Mouse (Mus musculus) v-Abl transformed pro-B cells (cell line): ENCODE measurements around the gene Nell1.
"Not testable (repeated sequence)": the region's sequence is repeated elsewhere in the genome, so short reads cannot be mapped to it uniquely, and the experiment has no call there.

ENCODE experiments used
- in situ Hi-C, 2 experiments: fragments of 400-800 bp; cut with MboI; formaldehyde crosslinking; loops; one replicate each; pipeline ENCODE4 v1.15.1; 2025; ENCODE audit not compliant: unreplicated experiment in 2 of 2

The Nell1 gene

DNA sequence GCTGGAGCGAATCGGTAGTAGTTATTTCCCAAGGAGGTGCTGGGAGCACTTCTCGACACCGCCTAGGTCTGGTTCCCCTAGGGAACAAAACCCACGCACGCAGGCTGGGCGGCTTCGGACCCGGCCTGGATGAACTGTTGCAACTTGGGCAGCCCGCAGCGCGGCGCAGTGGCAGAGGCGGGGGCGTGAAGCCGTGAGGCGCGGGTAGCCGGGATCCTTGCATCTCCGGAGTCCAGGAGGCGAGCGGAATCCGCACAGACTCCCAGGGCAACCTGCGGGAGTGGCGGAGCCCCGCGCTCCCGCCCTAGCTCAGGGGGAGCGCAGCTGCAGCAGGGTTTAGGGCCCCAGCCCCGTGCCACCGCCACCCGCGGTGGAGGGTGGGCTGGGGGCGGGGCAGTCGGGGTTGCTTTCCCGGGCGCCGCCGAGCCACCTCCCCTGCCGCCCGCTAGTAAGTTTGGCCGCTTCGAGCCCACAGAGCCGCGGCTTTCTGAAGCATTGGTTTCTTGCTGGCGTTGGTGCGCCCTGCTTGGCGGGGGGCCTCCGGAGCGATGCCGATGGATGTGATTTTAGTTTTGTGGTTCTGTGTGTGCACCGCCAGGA lies at the start of gene Nell1:
TSS of gene Nell1 (plus strand) at position 24 of the 600 bp plus-strand sequence.
- in situ Hi-C loops: loop anchor here in 1 of 2 experiments (25.0 kb wide), 1 partner anchor 1637 kb away; the partner anchor contains the start of gene Slc17a6

DNA sequence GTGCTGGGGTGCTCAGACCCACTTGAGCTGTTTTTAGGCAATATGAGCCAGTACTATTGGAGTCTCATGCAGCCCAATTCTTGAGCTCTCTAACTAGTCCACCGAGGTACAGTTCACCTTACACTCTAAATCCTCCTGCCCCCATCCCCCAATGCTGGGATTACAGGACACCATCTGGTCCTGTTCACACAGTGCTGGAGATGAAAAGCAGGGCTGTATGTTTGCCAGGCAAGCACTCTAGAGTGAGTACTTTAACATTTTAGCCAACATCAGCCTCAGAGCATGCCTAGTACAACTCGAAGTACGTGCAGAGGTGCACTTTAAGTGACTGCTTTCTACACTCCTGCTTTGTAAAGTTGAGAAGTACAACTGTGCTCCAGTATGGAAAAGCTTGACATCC lies 46.1 kb upstream of the Nell1 start:
- in situ Hi-C loops: loop anchor here in 1 of 2 experiments (10.0 kb wide), 1 partner anchor 484 kb away; no protein-coding TSS in a partner anchor

DNA sequence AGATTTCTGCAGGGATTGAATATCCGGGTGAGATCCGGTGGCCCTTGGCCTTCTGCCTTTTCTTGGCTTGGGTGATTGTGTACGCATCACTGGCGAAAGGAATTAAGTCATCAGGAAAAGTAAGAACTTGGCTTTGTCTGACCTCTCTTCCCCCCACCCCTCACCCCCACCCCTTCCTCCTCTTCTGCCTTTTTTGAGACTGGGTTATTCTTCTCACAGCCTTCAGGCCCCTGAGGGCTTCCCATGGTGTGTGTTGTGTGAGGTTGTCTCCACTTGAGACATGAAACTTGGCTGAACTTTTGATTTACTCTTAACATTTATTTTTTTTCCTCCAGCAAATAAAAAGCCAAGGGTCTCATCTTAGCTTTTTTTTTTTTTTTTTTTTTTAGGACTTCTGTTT lies 44.7 kb upstream of the Nell1 start:
- in situ Hi-C loops: loop anchor here in 1 of 2 experiments (10.0 kb wide), 1 partner anchor 485 kb away; no protein-coding TSS in a partner anchor

DNA sequence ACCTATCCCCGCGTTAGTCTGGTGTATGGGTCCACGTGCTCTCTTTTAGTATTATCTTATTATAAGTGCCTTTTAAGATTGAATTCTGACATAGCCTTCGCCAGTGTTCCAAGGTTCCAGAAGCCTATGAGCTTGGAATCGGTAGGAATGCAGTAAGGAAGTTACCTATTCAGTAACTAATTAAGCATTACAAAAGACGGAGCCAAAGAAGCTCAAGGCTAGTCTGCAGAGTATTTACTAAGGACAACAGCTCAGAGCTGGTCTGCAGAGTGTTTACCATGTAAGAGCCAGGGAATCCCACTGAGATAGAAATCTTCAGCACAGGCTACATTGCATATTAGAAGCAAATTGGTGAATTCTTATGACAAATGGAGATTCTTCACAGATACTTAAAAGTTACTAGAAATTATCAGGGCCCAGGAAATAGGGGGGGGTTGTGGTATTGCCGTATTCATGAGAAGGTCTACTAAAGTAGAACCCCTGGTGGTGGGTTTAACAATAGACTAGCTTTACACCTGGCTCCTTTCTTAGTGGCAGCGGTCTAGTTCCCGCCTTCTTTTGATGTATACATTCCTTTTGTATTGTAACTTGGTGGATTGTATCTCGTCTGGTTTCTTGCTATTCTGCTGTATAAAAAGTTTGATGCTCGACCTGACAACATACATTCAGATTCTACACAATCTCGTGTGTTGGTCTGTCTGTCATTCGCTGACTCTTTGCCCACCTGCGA lies 41.1 kb upstream of the Nell1 start:
- in situ Hi-C loops: not testable (repeated sequence)

DNA sequence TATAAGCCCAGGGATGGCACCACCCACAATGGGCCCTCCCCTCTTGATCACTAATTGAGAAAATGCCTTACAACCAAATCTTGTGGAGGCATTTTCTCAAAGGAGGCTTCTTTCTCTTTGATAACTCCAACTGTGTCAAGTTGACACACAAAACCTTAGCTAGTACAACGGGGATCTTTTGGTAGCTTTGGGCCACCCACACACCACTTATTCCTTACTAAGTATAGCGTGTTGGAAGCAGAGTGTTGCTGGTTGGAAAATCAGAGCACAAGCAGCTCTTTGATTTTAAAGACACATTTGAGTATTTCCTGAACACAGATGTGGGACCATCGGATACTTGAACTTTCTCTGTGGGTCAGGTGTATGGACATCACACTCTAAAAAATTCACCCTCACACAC lies 37.8 kb upstream of the Nell1 start:
- in situ Hi-C loops: no loop called here

DNA sequence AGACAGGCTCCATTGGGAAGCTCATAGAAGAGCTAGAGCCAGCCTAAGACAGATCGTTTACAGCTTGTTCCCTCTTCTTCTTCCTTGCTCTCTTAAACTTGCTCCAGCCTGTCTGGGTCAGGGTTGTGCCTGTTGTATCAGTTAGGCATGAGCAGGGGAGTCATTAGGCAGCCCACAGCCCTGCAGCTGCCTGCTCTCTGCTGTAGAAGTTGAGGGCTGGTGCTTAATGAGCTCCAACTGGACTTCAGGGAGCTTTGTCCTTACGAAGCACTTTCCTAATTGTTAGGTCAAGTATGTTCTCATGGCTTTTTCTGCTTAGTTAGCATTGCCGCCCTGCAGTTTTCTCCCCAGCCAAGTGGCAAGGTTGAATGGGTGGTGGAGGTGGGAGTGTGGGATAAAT lies 32.6 kb upstream of the Nell1 start:
- in situ Hi-C loops: no loop called here

DNA sequence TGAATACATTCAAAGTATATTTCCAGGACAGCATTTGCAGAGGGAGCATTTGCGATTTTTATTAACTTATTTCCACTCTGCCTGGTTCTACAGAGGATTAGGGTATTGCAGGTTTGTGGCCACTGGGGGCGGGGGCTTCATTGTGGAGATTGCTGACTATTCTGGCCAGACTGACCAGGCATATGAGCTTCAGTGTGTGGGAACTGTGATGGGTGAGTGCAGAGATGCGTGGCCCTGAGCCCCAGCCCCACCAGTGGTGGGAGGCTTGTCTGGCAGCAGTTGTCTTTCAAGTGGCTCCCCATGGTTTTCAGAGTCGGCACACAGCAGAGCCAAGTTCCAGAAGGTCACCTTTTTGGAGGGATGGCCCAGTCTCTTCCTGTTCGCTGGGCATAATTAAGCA lies 32.2 kb upstream of the Nell1 start:
- in situ Hi-C loops: no loop called here

DNA sequence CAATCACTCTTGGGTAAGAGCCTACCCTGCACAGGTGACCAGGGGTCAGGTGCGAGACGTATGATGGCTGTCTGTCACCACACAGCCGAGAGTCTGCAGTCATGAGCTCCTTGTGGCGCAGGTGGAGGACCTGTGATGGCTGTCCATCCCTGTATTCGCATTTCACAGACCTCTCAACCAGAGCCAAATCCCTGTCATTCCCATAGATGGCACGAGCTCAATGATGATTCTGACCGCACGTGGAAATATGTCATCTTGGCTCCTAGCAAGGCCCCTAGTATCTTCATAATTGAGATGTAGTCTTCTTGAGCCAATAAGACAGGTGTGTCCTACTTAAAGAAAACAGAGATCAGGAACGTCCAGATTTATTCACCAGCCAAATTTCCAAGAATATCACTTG lies 28.0 kb upstream of the Nell1 start:
- in situ Hi-C loops: no loop called here

DNA sequence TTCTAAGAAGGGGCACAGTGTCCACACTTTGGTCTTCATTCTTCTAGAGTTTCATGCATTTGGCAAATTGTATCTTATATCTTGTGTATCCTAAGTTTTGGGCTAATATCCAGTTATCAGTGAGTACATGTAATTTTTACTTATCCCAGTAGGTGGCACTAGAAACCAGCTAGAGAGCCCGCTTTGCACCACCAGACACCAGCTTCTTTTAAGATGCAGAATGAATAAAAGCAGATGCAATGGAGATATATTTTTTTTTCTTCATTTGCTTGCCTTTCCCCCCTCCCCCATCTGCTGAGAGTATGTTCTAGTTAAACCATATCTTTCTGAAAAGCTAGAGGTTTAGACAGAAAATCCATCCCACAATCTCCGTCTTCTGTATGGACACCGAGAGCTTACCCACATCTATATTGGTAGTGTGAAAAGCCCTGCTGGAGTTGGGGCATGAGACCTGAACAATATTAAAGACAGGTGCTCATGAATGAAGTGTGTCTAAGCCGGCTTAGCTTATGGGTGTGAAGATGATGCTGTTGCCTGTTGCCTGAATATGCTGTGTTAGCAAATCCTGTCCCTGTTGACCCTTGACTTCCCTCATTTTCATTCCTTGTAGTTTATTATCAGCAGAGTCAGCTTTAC lies 21.0 kb upstream of the Nell1 start:
- in situ Hi-C loops: loop anchor here in 1 of 2 experiments (10.0 to 25.0 kb wide), 2 partner anchors 1481 to 1659 kb away; partner anchors contain the start of gene Slc17a6

DNA sequence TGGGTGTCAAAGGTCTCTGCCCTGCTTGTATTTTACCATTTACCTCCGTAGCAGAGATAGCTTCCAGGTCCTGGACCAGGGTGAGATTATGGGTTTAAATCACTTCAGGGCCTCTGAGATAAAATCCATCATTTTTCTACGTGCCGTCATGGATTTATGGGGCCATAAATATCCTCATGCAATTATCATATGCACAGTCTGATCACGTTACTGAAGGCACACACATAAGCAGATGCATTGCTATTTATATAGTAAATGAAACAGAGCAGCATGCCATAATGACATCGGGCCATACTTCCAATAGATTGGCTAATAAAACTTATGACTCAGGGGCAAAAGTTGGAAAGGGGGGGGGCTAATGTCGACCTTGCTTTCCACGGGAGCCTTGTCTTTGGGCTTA lies 19.8 kb upstream of the Nell1 start:
- in situ Hi-C loops: loop anchor here (5.0 to 25.0 kb wide), 4 partner anchors 532 to 1657 kb away; partner anchors contain the start of gene Slc17a6 (in 1 of the 2)

DNA sequence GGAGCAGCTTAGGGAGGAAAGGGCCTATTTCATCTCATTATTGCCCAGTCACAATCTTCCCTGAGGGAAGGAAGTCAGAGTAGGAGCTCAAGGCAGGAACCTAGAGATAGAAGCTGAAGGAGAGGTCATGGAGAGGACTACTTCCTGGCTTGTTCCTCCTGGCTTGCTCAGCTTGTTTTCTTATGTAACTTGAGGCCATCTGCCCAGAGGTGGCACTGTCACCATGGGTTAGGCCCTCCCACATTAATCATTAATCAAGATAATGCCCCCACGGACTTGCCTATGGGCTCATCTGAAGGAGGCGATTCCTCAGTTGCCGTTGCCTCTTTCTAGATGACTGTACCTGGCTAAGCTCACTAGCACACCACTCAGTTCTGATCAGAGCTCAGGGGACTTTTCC lies 17.5 kb upstream of the Nell1 start:
- in situ Hi-C loops: loop anchor here (5.0 to 25.0 kb wide), 4 partner anchors 530 to 1655 kb away; partner anchors contain the start of gene Slc17a6 (in 1 of the 2)

DNA sequence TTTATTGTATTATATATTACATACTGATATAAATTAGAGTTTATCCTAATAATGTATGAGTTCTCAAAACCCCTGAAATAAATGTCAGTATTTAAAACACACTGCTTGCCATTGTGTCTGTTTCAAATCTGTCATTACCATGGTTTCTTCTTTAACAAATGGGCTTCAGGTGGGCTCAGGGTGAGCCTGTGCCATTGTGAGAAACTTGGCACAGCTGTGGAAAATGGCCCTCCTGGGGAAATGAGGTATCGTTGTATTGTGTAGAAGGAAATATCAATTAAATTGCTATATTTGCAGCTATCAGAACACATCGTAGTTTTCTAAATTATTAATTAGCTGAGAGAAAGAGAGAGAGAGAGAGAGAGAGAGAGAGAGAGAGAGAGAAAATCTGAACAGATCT lies 10.9 kb upstream of the Nell1 start:
- in situ Hi-C loops: loop anchor here in 1 of 2 experiments (25.0 kb wide), 1 partner anchor 1649 kb away; the partner anchor contains the start of gene Slc17a6

DNA sequence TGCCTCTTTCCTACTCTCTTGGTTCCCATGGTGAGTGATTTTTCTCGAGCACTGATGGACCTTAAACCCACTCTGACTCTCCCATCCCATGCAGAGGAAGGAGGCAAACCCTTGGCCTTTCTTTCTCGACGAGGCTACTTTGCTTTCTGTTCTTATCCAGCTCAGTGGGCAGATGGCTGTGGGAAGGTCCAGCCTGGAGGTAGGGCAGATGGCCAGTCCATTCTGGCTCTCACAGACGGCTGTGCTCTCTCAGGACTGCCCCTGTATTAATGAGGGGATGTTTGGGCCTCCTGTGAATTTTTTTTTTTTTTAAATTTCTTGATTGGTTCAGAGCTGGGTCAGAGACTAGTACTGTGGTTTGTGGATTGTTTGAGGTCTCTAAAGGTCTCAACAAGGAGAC lies 5.1 kb upstream of the Nell1 start:
- in situ Hi-C loops: loop anchor here in 1 of 2 experiments (25.0 kb wide), 1 partner anchor 1643 kb away; the partner anchor contains the start of gene Slc17a6

DNA sequence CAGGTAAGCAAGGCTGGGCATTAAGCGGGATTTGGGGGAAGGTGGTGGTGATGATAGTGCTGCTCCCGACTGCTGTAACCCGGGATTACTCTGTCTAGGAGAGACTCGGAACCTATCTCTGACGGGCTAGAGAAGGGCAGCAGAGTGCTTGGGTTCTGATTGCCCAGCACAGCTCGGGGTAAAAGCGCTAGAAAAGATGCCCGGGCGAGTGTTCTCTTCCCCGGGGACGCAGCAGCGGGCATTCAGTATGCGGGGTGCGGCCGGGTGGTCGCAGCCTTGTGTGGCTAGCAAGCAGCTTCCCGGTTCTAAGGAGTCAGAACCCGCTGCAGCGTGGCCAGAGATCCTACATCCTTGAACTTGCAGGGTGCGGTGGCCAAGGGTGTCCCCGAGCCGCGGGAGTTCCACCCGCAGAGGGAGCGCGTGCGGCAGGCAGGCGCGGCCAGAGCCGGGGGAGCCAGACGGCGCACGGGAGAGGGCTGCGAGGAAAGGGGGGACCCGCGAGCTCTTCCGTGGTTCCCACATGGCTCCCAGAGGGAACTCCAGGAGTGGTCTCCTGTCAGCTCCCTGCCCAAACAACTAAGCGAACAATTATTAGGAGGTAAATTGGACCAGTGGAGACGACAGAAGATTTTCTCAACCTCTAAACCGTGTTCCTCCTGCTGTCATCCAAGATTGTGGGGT lies 917 bp downstream of the Nell1 start:
- in situ Hi-C loops: no loop called here

DNA sequence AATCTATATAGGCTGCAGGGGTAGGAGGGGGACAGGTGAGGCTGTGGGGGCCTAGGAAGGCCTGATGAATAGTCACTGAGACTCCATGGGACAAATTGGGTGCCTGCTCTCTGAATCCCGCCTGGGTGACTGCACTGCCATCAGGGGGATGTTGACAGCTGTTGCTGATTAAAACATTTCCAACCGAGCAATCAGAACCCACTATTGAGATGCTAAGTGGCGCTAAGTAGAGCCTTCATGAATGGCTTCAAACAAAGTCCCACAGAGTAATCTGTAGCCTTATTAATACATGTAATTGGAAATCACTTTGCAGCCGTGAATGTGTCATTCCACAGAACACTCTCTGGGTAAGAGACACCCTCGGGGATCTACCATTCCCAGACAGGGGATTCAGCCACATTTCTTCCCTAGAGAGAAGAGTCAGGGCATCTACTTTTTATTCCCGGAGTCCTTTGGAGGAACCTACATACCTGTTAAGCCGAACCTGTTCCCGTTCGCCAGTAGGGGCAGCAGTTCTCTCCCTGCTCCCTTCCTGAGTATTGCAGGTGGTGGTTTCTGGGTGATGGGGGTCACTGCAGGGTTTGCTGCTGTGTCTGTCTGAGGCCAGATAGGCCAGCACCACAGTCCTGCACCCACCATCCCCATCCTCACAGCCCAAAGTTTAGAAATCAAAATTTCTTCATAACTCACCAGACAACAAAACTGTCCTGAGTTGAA lies 7.0 kb downstream of the Nell1 start:
- in situ Hi-C loops: no loop called here

DNA sequence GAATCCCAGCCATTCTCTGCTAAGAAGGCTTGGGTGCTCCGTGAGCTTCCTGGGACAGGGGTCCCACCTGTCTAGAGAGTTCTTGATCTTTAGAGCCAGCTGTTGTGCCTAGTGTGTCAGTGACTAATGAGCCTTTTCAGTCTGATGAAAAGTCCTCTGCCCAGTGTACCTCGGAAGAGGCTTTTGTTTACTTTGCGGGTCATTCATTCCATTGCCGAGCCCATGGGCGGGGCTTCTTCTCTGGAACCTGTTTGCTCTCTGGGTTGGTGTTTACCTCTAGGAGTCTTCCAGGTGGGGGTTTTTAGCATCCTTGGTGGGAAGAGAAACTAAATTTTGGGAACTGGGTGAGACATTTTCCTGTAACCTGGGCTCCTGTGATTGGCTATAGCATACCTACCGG lies 10.0 kb downstream of the Nell1 start:
- in situ Hi-C loops: no loop called here

DNA sequence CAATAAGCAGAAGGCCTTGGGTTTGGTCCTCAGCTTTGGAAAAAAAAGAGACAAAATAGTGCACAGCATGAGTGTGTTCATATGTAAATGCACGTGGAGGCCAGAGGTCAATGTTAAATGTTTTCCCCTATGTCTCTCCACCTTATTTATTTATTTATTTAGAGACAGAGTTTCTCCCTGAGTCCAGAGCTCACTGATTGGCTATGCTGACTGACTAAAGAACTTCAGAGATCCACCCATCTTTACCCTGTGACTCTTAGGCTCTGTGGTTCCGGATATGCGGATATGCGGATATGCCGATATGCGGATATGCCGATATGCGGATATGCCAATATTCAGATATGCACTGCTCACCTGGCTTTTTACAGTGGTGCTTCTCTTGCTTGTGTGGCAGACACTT lies 11.3 kb downstream of the Nell1 start:
- in situ Hi-C loops: no loop called here

DNA sequence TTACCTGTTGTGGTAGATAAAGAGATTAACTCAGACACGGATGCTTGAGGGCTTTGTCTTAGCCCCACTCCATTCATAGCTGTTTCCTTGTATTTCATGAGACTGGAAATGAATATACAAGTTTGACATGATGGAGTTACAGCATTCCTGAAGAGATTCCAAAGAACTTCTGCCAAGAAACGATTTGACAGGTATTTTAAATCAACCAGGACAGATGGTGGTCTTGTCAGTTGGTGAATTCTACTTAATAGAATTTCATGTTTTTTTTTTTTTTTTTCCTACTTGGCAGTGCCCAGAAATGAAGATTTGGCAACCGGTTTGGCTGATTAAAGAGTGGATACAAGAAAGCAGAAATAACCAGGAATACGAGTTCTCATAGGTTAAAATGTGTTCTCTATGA lies 24.7 kb downstream of the Nell1 start:
- in situ Hi-C loops: no loop called here

DNA sequence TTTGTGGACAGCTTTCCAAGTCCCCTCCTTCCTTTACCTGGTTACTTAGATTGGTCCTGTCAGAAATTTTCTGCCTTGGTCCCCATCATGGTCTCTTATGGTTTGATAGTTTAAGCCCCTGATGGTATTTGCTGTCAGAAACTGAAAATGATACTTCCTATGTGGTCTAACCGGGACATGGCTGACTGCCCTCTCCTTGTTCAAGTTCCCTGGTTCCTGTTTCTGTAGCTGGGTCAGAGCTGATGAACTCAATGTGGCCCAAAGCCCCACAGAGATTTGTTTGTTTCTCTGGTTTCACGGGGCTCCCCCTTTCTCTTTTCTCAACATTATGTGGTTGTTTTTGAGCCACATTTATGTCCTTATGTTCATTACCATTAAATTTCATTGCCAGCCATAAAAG lies 30.6 kb downstream of the Nell1 start:
- in situ Hi-C loops: no loop called here
